Mouse (Mus musculus) ES-Bruce4 (cell line): ENCODE results near the gene Ttc7b. TPM values are rescaled to one million over a fixed set of nuclear protein-coding genes. Genes with fewer than 3 reads are reported as not detected.

Experiments
- H3K27ac ChIP-seq: 2 replicates; pipeline ENCODE4 v1.5.1; 2012; ENCODE audit warnings: low read length, inconsistent platforms; ENCODE audit not compliant: insufficient read depth
- H3K27me3 ChIP-seq: 2 replicates; pipeline ENCODE4 v1.6.1; 2012; ENCODE audit warnings: mild to moderate bottlenecking, low read length, inconsistent platforms; ENCODE audit not compliant: control insufficient read depth, poor library complexity, insufficient read depth, severe bottlenecking
- H3K36me3 ChIP-seq: 2 replicates; pipeline ENCODE4 v1.6.1; 2012; ENCODE audit warnings: inconsistent platforms, mild to moderate bottlenecking, low read length, moderate library complexity; ENCODE audit not compliant: control insufficient read depth, poor library complexity, insufficient read depth, severe bottlenecking
- H3K4me1 ChIP-seq: one replicate; pipeline ENCODE4 v1.8.1; 2011; ENCODE audit warnings: low read length; ENCODE audit not compliant: control insufficient read depth, insufficient read depth
- H3K4me3 ChIP-seq: 2 replicates; pipeline ENCODE4 v1.5.1; 2011; ENCODE audit warnings: low read depth, mild to moderate bottlenecking, low read length
- H3K9ac ChIP-seq: 2 replicates; pipeline ENCODE4 v1.6.1; 2012; ENCODE audit warnings: low read depth, mild to moderate bottlenecking, inconsistent platforms; ENCODE audit not compliant: poor library complexity, severe bottlenecking
- H3K9me3 ChIP-seq: replicated peaks from 2 replicates; pipeline ENCODE4 v1.6.1; 2012; ENCODE audit warnings: mild to moderate bottlenecking, low read length, inconsistent platforms; ENCODE audit not compliant: control insufficient read depth, poor library complexity, insufficient read depth, severe bottlenecking
- CTCF ChIP-seq: IDR thresholded peaks from one replicate; pipeline ENCODE4 v1.8.1; 2011; ENCODE audit warnings: low read depth, low read length
- EP300 ChIP-seq: IDR thresholded peaks from 2 replicates; pipeline ENCODE4 v1.6.1; 2011; ENCODE audit warnings: low read depth, low read length; ENCODE audit not compliant: insufficient read depth
- POLR2A ChIP-seq: IDR thresholded peaks from one replicate; pipeline ENCODE4 v1.8.1; 2011; ENCODE audit warnings: low read length; ENCODE audit not compliant: insufficient read depth
- polyA plus RNA-seq: library from polyadenylated mRNA; stranded (reverse); fragments of >200 nt; gene quantifications from 2 replicates; pipeline ENCODE4 v1.2.4, GENCODE M21; 2011; ENCODE audit warnings: low read depth; ENCODE audit not compliant: missing spikeins, insufficient read depth, insufficient read length

The Ttc7b gene
- polyA plus RNA-seq, 1 experiment = 61.1 TPM

DNA sequence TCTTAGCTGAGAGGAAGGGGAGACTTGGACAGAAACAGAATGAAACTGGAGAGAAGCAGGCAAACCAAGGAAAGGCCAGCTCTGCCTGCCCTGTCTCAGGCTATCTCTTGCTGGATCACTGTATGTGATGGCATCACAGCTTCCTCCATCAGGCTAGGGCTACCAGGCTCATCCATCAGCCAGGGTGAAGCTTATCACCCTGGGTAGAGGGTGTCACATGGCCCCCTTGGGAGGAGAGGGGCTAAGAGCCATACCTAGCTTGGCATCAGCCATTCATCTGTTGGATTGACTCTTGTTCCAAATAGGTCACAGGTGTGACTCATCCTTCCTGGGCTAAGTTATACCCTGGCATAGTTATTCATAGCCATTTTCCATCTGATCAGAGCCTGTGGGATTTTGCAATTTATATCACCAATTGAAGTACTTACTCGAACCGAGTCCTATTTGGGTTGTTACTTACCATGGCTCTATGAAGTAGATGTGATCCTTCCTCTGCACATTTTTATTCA is 265.1 kb downstream of the Ttc7b start:
- no peak overlapping the region for H3K4me3 ChIP-seq
- H3K9ac ChIP-seq = no peak overlapping the region
- no peaks in the 10 kb centered on the region for H3K9me3 ChIP-seq
- H3K36me3 ChIP-seq = no peaks in the 10 kb centered on the region
- TF ChIP-seq CTCF (no peak), POLR2A (no peak), EP300 (no peak)
- no peaks in the 10 kb centered on the region for H3K4me1 ChIP-seq
- no peaks in the 10 kb centered on the region for H3K27me3 ChIP-seq
- no peak overlapping the region for H3K27ac ChIP-seq

DNA sequence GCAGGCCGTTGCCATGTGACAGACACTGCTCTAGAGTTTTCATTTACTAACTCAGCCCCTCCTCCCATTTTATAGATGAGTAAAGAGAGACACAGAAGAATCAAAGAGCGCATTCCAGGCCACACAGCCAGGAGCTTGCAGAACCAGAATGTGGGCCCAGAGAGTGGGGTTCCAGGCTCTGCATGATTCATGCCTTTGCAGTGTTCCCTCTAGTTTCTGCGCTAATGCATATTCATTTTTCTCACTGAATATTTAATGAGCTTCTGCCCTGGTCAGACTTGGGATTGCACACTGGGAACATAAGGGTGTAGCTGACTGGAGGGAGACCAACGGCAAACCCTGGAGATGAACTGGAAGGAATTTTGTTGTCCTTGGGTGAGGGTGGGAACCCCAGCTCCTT is 266.2 kb downstream of the Ttc7b start:
- H3K4me1 ChIP-seq = no peaks in the 10 kb centered on the region
- no peak overlapping the region for H3K4me3 ChIP-seq
- H3K36me3 ChIP-seq = no peaks in the 10 kb centered on the region
- H3K9me3 ChIP-seq = no peaks in the 10 kb centered on the region
- no peaks in the 10 kb centered on the region for H3K27me3 ChIP-seq
- H3K9ac ChIP-seq = no peak overlapping the region
- TF ChIP-seq CTCF (no peak), POLR2A (no peak), EP300 (no peak)
- H3K27ac ChIP-seq = no peak overlapping the region

Other genes starting within 250 kb of the Ttc7b start
- gene Rps6ka5, start 206.2 kb upstream of the Ttc7b start, polyA plus RNA-seq = 12.3 and 13.2 TPM in 2 replicates